Mouse (Mus musculus) lung, postnatal 0 days (tissue): ENCODE measurements around the gene Krtap4-9.

Experiments
- CTCF ChIP-seq: IDR thresholded peaks from 2 replicates; pipeline ENCODE4 v1.5.1; 2016; ENCODE audit warnings: antibody characterized with exemption, mild to moderate bottlenecking
- EP300 ChIP-seq: IDR thresholded peaks from 2 replicates; pipeline ENCODE4 v1.6.1; 2016; ENCODE audit warnings: antibody characterized with exemption, mild to moderate bottlenecking, control low read depth

GRCm38 (mm10) chr11:99768410-99768809 is 16.6 kb upstream of the Krtap4-9 start:
- TF ChIP-seq CTCF, result no peak
- no peak for TF ChIP-seq EP300
